Mouse (Mus musculus) hindbrain, embryonic 14.5 days (tissue): Measurements from ENCODE around the gene Ankrd13b. TPM values are rescaled to one million over a fixed set of nuclear protein-coding genes. Genes with fewer than 3 reads are reported as not detected.

Experiments
- ATAC-seq: fragments of 200-750 bp; cut with Nextera tagmentation; 2 replicates; pipeline ENCODE4 v1.8.0; 2017; ENCODE audit warnings: moderate number of reproducible peaks, mild to moderate bottlenecking, moderate TSS enrichment, moderate library complexity; ENCODE audit not compliant: low FRiP score
- DNase-seq: peaks from one replicate; pipeline ENCODE4 v3.0.0-alpha.2; 2015; ENCODE audit warnings: low spot score
- H3K27ac ChIP-seq: fragments of 300-500 bp; sonication (generic); 2 replicates; pipeline ENCODE4 v1.5.1; 2014; ENCODE audit warnings: mild to moderate bottlenecking, moderate library complexity
- H3K27me3 ChIP-seq: fragments of 300-500 bp; sonication (generic); 2 replicates; pipeline ENCODE4 v1.6.1; 2014; ENCODE audit warnings: mild to moderate bottlenecking, low read length, mixed read lengths; ENCODE audit not compliant: control insufficient read depth, insufficient read depth
- H3K36me3 ChIP-seq: fragments of 300-500 bp; sonication (generic); replicated peaks from 2 replicates; pipeline ENCODE4 v1.6.1; 2014; ENCODE audit not compliant: control insufficient read depth, insufficient read depth
- H3K4me1 ChIP-seq: fragments of 300-500 bp; sonication (generic); replicated peaks from 2 replicates; pipeline ENCODE4 v1.6.1; 2014; ENCODE audit warnings: antibody characterized with exemption, low read length, mixed read lengths; ENCODE audit not compliant: control insufficient read depth, insufficient read depth
- H3K4me2 ChIP-seq: fragments of 300-500 bp; sonication (generic); replicated peaks from 2 replicates; pipeline ENCODE4 v1.6.1; 2014; ENCODE audit warnings: mild to moderate bottlenecking, moderate library complexity
- H3K4me3 ChIP-seq: fragments of 300-500 bp; sonication (generic); replicated peaks from 2 replicates; pipeline ENCODE4 v1.5.1; 2014; ENCODE audit warnings: mild to moderate bottlenecking, low read length
- H3K9ac ChIP-seq: fragments of 300-500 bp; sonication (generic); 2 replicates; pipeline ENCODE4 v1.6.1; 2014
- H3K9me3 ChIP-seq: fragments of 300-500 bp; sonication (generic); 2 replicates; pipeline ENCODE4 v1.6.1; 2016; ENCODE audit warnings: low read length; ENCODE audit not compliant: control insufficient read depth
- WGBS: fragments of 180-500 bp; shearing (Covaris S2); extraction: QIAGEN DNeasy Blood & Tissue Kit; methylation state at CpG from one replicate; pipeline ENCODE4 v1.1.7; 2014; 5-methylcytosine and 5-hydroxymethylcytosine counted together
- polyA plus RNA-seq: library from polyadenylated mRNA; unstranded; fragments of >200 nt; fragmentation: Nextera tagmentation; extraction: Ambion mirVana; gene quantifications from 2 replicates; pipeline ENCODE4 v1.2.1, GENCODE M21; 2014

Gene Ankrd13b
- polyA plus RNA-seq, 1 experiment from 2014 or later = 44.5 TPM

DNA sequence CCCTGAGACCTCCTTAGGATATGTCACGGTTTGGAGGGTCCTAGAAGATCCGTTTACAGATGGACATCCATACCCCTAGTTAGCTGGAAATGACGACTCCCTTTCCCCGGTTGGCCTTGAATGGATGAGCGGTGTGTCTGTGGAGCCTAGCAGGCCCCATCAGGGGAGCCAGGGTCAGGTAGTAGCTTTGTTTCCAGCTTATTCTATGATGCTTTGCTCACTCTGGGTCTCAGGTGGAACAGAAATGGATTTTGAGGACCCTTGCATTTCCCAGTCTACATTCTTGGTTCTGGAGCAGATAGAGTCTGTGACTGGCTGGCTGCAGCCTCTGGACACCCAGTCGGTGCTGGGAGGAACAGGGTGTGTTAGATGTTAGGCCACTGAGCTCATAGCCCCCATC, 5.3 kb upstream of the Ankrd13b start:
- Histone ChIP-seq H3K9me3 (no peaks in the 10 kb centered on the region), H3K27me3 (no peaks in the 10 kb centered on the region), H3K9ac (peak overlapping the region; percentile 93), H3K4me2 (peak overlapping the region; percentile 88), H3K36me3 (peaks cover 10% of the 10 kb centered on the region), H3K4me3 (peak overlapping the region; percentile 87), H3K27ac (no peak overlapping the region), H3K4me1 (peaks cover 59% of the 10 kb centered on the region)
- 72% methylated on average over 6 of the region's 6 CpGs for WGBS
- ATAC-seq (no peak), DNase-seq (no peak)

- Histone ChIP-seq H3K4me3 (peak overlapping the region; percentile 87), H3K27ac (peak overlapping the region; percentile 88), H3K4me2 (peak overlapping the region; percentile 88), H3K36me3 (peaks cover 5% of the 10 kb centered on the region), H3K9me3 (no peaks in the 10 kb centered on the region), H3K27me3 (no peaks in the 10 kb centered on the region), H3K9ac (peak overlapping the region; percentile 93), H3K4me1 (peaks cover 59% of the 10 kb centered on the region)
- DNase-seq (no peak), ATAC-seq (no peak)
- 29% methylated on average over 4 of the region's 4 CpGs for WGBS
Measured at GRCm38 (mm10) chr11:77494344-77494676, 4.8 kb upstream of the Ankrd13b start.

DNA sequence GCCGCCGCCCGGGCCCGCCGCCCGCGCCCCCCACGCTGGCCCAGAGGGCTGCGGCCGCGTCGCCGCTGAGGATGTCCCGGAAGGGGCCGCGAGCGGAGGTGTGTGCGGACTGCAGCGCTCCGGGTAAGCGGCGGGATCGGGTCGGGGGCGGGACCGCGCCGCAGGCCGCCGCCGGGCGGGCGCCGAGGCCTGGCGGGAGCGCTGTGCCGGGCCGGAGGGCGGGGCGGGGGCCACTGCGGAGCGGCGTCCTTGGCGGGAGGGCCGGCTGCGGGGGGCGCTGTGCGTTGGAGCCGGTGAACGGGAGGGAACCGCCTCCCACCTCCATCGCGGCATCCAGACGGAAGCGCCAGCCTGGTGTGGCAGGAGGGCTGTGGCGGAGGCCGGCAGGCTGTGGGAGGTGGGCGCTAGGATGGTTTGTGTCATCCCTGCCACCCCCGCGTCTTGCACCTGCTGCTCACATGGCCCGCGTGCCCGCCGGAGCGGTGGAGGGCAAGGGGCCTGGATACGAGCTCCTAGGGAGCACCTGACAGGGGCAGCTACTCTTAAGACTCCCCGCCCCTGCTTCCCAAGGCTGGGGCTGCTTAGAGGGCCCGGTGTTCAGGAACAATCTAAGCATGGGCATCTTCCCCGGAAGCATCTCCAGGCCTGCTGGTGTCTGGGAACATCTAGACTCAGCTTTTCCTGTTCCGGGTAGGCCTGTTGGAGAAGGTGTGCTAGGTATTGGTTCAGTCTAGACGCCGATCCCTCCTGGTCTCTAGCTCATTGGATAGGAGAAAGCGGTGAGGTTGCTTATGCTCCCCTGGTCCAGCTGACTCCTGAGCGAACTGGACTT, 4.2 kb upstream of the Ankrd13b start, which contains the start of gene Git1:
Gene Git1 (plus strand): TSS at position 51 of the 832 bp plus-strand sequence.
- peak within 1 kb of the TSS; percentile 88 for H3K27ac ChIP-seq
- ATAC-seq = no peak
- H3K36me3 ChIP-seq = no peaks in the 10 kb centered on the region; the same call in 1 of the 2 replicates
- H3K4me1 ChIP-seq = peaks cover 58% of the 10 kb centered on the region
- H3K9me3 ChIP-seq = no peaks in the 10 kb centered on the region
- H3K4me2 ChIP-seq = peak within 1 kb of the TSS; percentile 88
- no peaks in the 10 kb centered on the region for H3K27me3 ChIP-seq
- DNase-seq = no peak
- H3K4me3 ChIP-seq = peak within 1 kb of the TSS; percentile 96
- H3K9ac ChIP-seq = peak within 1 kb of the TSS; percentile 93
- 2% methylated on average over 55 of the region's 74 CpGs for WGBS

DNA sequence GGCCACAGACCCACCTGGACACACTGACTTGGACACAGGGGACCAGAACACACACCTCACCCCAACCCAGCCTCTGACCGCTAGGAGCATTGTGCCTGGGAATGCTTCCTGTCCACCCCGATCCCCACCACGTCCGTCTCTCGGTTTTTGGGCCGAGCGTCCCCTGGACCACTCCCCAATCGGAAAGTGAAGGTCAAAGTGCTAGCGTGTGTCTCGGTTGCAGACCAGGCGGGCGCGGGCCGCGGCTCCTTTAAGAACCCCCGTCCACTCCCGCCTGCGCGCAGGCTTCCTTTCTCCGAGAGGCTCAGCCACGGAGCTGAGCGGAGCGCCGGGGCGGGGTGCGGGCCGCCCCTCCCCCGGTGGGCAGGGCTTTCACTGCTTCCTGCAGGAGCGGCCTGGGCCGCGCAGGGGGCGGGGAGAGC, 3.4 kb upstream of the Ankrd13b start:
- Histone ChIP-seq H3K36me3 (no peaks in the 10 kb centered on the region), H3K9me3 (no peaks in the 10 kb centered on the region), H3K4me3 (peak overlapping the region; percentile 96), H3K9ac (peak overlapping the region; percentile 93), H3K4me2 (peak overlapping the region; percentile 88), H3K27ac (peak overlapping the region; percentile 88), H3K4me1 (peaks cover 56% of the 10 kb centered on the region), H3K27me3 (no peaks in the 10 kb centered on the region)
- peak; percentile 74 for ATAC-seq
- WGBS = under 1% methylated on average over 28 of the region's 32 CpGs
- peak; percentile 92 for DNase-seq

DNA sequence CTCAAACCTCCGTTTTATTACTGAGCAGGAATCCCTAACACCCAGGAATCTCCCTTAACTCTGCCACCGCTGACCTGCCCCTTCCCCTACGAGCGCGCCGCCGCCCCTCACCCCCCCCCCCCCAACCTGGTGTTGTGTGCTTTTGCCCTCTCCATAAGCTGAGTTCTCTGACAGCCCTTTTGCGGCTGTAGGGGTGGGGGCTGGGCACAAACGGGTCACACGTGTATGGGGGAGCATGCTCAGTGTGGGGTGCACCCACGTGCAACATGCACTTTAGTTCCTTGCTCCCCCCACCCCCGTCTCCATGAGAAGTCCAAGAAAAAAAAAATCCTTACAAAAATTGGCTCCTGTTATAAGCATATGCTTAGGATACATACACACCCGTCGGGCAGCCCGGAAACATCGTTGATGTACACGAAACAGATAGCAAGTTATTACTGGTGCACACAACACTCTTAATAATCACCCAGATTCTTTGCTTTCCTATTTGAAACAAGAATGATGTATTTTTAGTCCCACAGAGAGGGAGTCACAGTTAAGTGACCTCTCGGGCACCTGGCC, 2.9 kb upstream of the Ankrd13b start:
- Histone ChIP-seq H3K9ac (peak overlapping the region; percentile 93), H3K9me3 (no peaks in the 10 kb centered on the region), H3K27me3 (no peaks in the 10 kb centered on the region), H3K36me3 (no peaks in the 10 kb centered on the region), H3K4me2 (peak overlapping the region; percentile 88), H3K4me3 (peak overlapping the region; percentile 96), H3K27ac (peak overlapping the region; percentile 88), H3K4me1 (peaks cover 60% of the 10 kb centered on the region)
- DNase-seq (no peak), ATAC-seq (no peak)
- under 1% methylated on average over 15 of the region's 18 CpGs for WGBS

GRCm38 (mm10) chr11:77491502-77492291, 2.2 kb upstream of the Ankrd13b start:
- H3K4me1 ChIP-seq = peaks cover 67% of the 10 kb centered on the region
- peak overlapping the region; percentile 96 for H3K4me3 ChIP-seq
- no peaks in the 10 kb centered on the region for H3K36me3 ChIP-seq
- under 1% methylated on average over 23 of the region's 23 CpGs for WGBS
- ATAC-seq (peak; percentile 42; the same call in 1 of the 2 replicates), DNase-seq (no peak)
- peak overlapping the region; percentile 88 for H3K4me2 ChIP-seq
- no peaks in the 10 kb centered on the region for H3K9me3 ChIP-seq
- peak overlapping the region; percentile 93 for H3K9ac ChIP-seq
- peak overlapping the region; percentile 88 for H3K27ac ChIP-seq
- no peaks in the 10 kb centered on the region for H3K27me3 ChIP-seq

GRCm38 (mm10) chr11:77491123-77491501, 1.6 kb upstream of the Ankrd13b start:
- peak overlapping the region; percentile 88 for H3K4me2 ChIP-seq
- H3K36me3 ChIP-seq = no peaks in the 10 kb centered on the region
- ATAC-seq (peak; percentile 67), DNase-seq (peak; percentile 98)
- peak overlapping the region; percentile 99 for H3K9ac ChIP-seq
- peak overlapping the region; percentile 88 for H3K27ac ChIP-seq
- under 1% methylated on average over 13 of the region's 13 CpGs for WGBS
- H3K9me3 ChIP-seq = no peaks in the 10 kb centered on the region
- no peaks in the 10 kb centered on the region for H3K27me3 ChIP-seq
- peak overlapping the region; percentile 96 for H3K4me3 ChIP-seq
- peaks cover 73% of the 10 kb centered on the region for H3K4me1 ChIP-seq

DNA sequence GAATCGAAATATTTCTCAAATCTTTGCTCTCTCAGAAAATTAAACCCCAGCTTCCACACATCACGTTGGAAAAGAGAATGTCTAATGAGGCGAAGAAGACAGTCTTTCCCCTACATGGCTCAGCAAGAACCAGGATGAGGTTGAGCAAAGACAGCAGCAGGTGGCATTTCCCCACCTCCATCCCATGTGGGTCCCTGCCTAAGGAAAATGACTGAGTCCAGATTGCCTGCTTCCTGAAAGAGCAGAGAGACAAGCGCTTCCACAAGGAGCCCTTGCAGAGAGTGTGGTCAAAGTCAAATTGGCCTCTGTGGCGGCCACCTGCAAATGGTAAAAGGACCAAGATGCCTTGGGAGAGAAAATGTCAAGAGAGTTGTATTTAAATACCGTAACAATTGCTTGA, 973 bp upstream of the Ankrd13b start:
- Histone ChIP-seq H3K4me2 (peak overlapping the region; percentile 88), H3K36me3 (no peaks in the 10 kb centered on the region), H3K9me3 (no peaks in the 10 kb centered on the region), H3K27ac (peak overlapping the region; percentile 92), H3K4me3 (peak overlapping the region; percentile 96), H3K9ac (peak overlapping the region; percentile 99), H3K27me3 (no peaks in the 10 kb centered on the region), H3K4me1 (peaks cover 75% of the 10 kb centered on the region)
- DNase-seq (no peak), ATAC-seq (no peak)
- WGBS = 71% methylated on average over 6 of the region's 6 CpGs
